Mouse (Mus musculus): ENCODE measurements at regions not wholly inside any gene's neighbourhood (a gene's known extent, or its start where the extent isn't known, plus 50 kb on each side); places are given as distances from the start of the nearest gene placed in this dataset.

GRCm38 (mm10) chr2:82540676-82541075 is 402.8 kb upstream of the Fsip2 start:
- TF ChIP-seq CTCF (IDR thresholded peaks at IDR 0.05) (no peak), EP300 (IDR thresholded peaks at IDR 0.05) (no peak)
